Mouse (Mus musculus): ENCODE measurements at regions not wholly inside any gene's neighbourhood (a gene's known extent, or its start where the extent isn't known, plus 50 kb on each side); places are given as distances from the start of the nearest gene placed in this dataset.

GRCm38 (mm10) chr8:103912983-103913926, 188.2 kb upstream of the Cdh5 start:
- TF ChIP-seq CTCF (IDR thresholded peaks at IDR 0.05; ENCODE audit: borderline replicate concordance, insufficient read depth, low read depth, low read length) (no peak), POLR2A (IDR thresholded peaks at IDR 0.05; ENCODE audit: borderline replicate concordance, insufficient read depth, low read length) (no peak)
